Comparison of ENCODE assay signal across 8 mouse cellular contexts in genomic region chr7:45705873-45706281, GRCm38 (mm10). TPM values are rescaled to one million over a fixed set of nuclear protein-coding genes. Genes with fewer than 3 reads are reported as not detected.
DNase-seq lines count a peak whose midpoint lies in the region; ATAC-seq and TF ChIP-seq lines count a peak whose summit lies in the region.

No protein-coding gene starts in this region.

- H3K79me2 ChIP-seq in myocyte (ENCODE audit: control insufficient read depth, insufficient read depth): no peaks in the 10 kb centered on the region

- peak overlapping the region; percentile 75 for H3K9ac ChIP-seq in limb, embryonic 15.5 days

- H3K9me3 ChIP-seq in limb, embryonic 15.5 days: no peaks in the 10 kb centered on the region

- H3K27ac ChIP-seq in limb, embryonic 15.5 days: peak overlapping the region; percentile 91

- WGBS in limb, embryonic 15.5 days: 3% methylated on average over 7 of the region's 7 CpGs

- peak overlapping the region; percentile 63 for H3K4me3 ChIP-seq in limb, embryonic 15.5 days
- peak overlapping the region; percentile 51 for H3K4me3 ChIP-seq in myocyte

- H3K4me1 ChIP-seq in limb, embryonic 15.5 days: peaks cover 55% of the 10 kb centered on the region

- peak; percentile 35 for TF ChIP-seq POLR2A in myocyte (IDR thresholded peaks at IDR 0.05; ENCODE audit: insufficient read length, low read depth)

- DNase-seq in urinary bladder, postnatal 14 days (ENCODE audit: low spot score): peak; percentile 82
- no peak for DNase-seq in urinary bladder, adult 2 months (ENCODE audit: low spot score)
- peak; percentile 75 for DNase-seq in embryo, embryonic 11 days
- peak; percentile 96 to 99 for DNase-seq in heart, adult 9 months (ENCODE audit: low spot score in 2 of 2)
- DNase-seq in kidney, adult 9 months: peak; percentile 98
- peak; percentile 23 for DNase-seq in thymus, postnatal 0 days (ENCODE audit: low spot score)

- peak overlapping the region; percentile 73 for H3ac ChIP-seq in myocyte (ENCODE audit: control insufficient read depth, insufficient read length)

- H3K27me3 ChIP-seq in limb, embryonic 15.5 days: no peaks in the 10 kb centered on the region
- no peaks in the 10 kb centered on the region for H3K27me3 ChIP-seq in myocyte (ENCODE audit: control insufficient read depth, insufficient read depth, insufficient read length)

- peak overlapping the region; percentile 98 for H3K4me2 ChIP-seq in limb, embryonic 15.5 days
- H3K4me2 ChIP-seq in myocyte (ENCODE audit: low read depth): peak overlapping the region; percentile 73

- no peak for ATAC-seq in limb, embryonic 15.5 days (ENCODE audit: insufficient number of reproducible peaks, low FRiP score, low TSS enrichment, low read depth)

- H3K36me3 ChIP-seq in limb, embryonic 15.5 days: peaks cover 16% of the 10 kb centered on the region
- no peaks in the 10 kb centered on the region for H3K36me3 ChIP-seq in myocyte (ENCODE audit: control insufficient read depth, insufficient read depth)

TF ChIP-seq in myocyte, 11 proteins besides CTCF, POLR2A, EP300 and RAD21:
- TF ChIP-seq MAX (IDR thresholded peaks at IDR 0.05; ENCODE audit: low read depth) (no peak), E2F4 (IDR thresholded peaks at IDR 0.05; ENCODE audit: insufficient read depth) (no peak), POLR2AphosphoS2 (IDR thresholded peaks at IDR 0.05; ENCODE audit: insufficient read length, low read depth) (peak; percentile 48), TCF12 (IDR thresholded peaks at IDR 0.05; ENCODE audit: insufficient read depth, poor library complexity, severe bottlenecking) (no peak), MYOD1 (IDR thresholded peaks at IDR 0.05; ENCODE audit: control insufficient read depth in 1 of 3, insufficient read length in 2 of 3, low read depth in 2 of 3) (no peak), CEBPB (IDR thresholded peaks at IDR 0.05; ENCODE audit: insufficient read depth, poor library complexity, severe bottlenecking) (no peak), TCF3 (IDR thresholded peaks at IDR 0.05; ENCODE audit: insufficient read length, low read depth) (no peak), REST (IDR thresholded peaks at IDR 0.05; ENCODE audit: insufficient read depth, insufficient read length) (no peak)

RNA-seq across cellular contexts. Expression of gene Dbp, which starts 1.0 kb away (rescaled TPM):
- polyA plus RNA-seq in urinary bladder, adult 2 months (2012; rRNA removed): 335 and 503 TPM in 2 replicates
- polyA plus RNA-seq in limb, embryonic 15.5 days (2015; fragmentation: Nextera tagmentation; extraction: Ambion mirVana): 4.3 and 4.7 TPM in 2 replicates
- polyA plus RNA-seq in myocyte (2012; fragmentation: generic; extraction: Trizol): 26.2 TPM
- 10.6 and 13.4 TPM in 2 replicates for polyA plus RNA-seq in thymus, postnatal 0 days (2015; fragmentation: Nextera tagmentation; extraction: Ambion mirVana)

RNA-seq across cellular contexts. Expression of gene Car11, which starts 6.2 kb away (rescaled TPM):
- polyA plus RNA-seq in urinary bladder, adult 2 months (2012; rRNA removed): 25.0 and 29.8 TPM in 2 replicates
- 13.3 and 13.7 TPM in 2 replicates for polyA plus RNA-seq in limb, embryonic 15.5 days (2015; fragmentation: Nextera tagmentation; extraction: Ambion mirVana)
- 3.6 TPM for polyA plus RNA-seq in myocyte (2012; fragmentation: generic; extraction: Trizol)
- 0.35 and 0.36 TPM in 2 replicates for polyA plus RNA-seq in thymus, postnatal 0 days (2015; fragmentation: Nextera tagmentation; extraction: Ambion mirVana)

RNA-seq across cellular contexts. Expression of gene Rpl18, which starts 9.4 kb away (rescaled TPM):
- polyA plus RNA-seq in urinary bladder, adult 2 months (2012; rRNA removed): 594 and 906 TPM in 2 replicates
- polyA plus RNA-seq in limb, embryonic 15.5 days (2015; fragmentation: Nextera tagmentation; extraction: Ambion mirVana): 942 and 1,034 TPM in 2 replicates
- polyA plus RNA-seq in myocyte (2012; fragmentation: generic; extraction: Trizol): 3,224 TPM
- polyA plus RNA-seq in thymus, postnatal 0 days (2015; fragmentation: Nextera tagmentation; extraction: Ambion mirVana): 1,315 and 1,426 TPM in 2 replicates

RNA-seq across cellular contexts. Expression of gene Sec1, which starts 11.7 kb away (rescaled TPM):
- 0.09 and 0.14 TPM in 2 replicates for polyA plus RNA-seq in urinary bladder, adult 2 months (2012; rRNA removed)
- polyA plus RNA-seq in limb, embryonic 15.5 days (2015; fragmentation: Nextera tagmentation; extraction: Ambion mirVana): 0.56 and 0.97 TPM in 2 replicates
- 0.41 TPM for polyA plus RNA-seq in myocyte (2012; fragmentation: generic; extraction: Trizol)
- 0.30 and 0.53 TPM in 2 replicates for polyA plus RNA-seq in thymus, postnatal 0 days (2015; fragmentation: Nextera tagmentation; extraction: Ambion mirVana)

RNA-seq across cellular contexts. Expression of gene Sphk2, which starts 11.9 kb away (rescaled TPM):
- 22.1 and 25.6 TPM in 2 replicates for polyA plus RNA-seq in urinary bladder, adult 2 months (2012; rRNA removed)
- polyA plus RNA-seq in limb, embryonic 15.5 days (2015; fragmentation: Nextera tagmentation; extraction: Ambion mirVana): 38.5 and 39.7 TPM in 2 replicates
- 22.8 TPM for polyA plus RNA-seq in myocyte (2012; fragmentation: generic; extraction: Trizol)
- 19.8 and 21.8 TPM in 2 replicates for polyA plus RNA-seq in thymus, postnatal 0 days (2015; fragmentation: Nextera tagmentation; extraction: Ambion mirVana)

Comparison
In these comparisons a context has a peak if more than half of its experiments do, and no peak if none do; other contexts are left out.
1. RNA of gene Dbp, which starts 1.0 kb away (polyA plus RNA-seq): 335 to 503 TPM in urinary bladder, adult 2 months; 26.2 TPM in myocyte (single experiment), 10.6 to 13.4 TPM in thymus, postnatal 0 days and 4.3 to 4.7 TPM in limb, embryonic 15.5 days; every median in the first group is over 10 times any median in the second.